Mouse (Mus musculus): ENCODE data around the gene Rhof.
A peak's percentile ranks its signal among the peaks of the same experiment; 100 is the strongest.

The Rhof gene

GRCm38 (mm10) chr5:123135471-123136360 lies 3.2 kb upstream of the Rhof start:
- DNase-seq (ENCODE audit: low read depth) = no peak

DNA sequence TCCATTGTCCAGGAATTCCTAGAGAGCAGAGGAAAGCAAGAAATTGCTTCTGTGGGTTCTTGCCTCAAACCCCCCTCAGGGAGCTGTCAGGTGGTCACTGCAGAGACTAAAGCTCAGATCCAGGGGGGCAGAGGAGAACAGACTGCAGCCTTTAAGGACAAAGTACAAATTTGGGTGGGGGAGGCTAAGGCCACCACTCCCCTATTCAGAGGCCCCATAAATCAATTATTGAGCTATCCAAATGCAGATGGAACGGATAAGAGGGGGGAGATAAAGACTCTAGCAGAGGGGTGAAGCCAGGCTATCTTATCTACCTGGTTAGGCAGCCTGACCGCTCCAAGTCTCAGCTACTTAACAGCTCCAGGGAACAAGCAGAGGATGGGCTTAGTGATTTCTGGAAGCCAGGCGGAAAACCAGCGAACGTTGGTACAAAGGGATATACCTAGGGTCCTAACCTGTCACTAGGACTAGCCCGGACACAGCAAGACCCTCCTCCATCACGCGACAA lies 2.4 kb upstream of the Rhof start:
- DNase-seq (ENCODE audit: low read depth) = no peak

DNA sequence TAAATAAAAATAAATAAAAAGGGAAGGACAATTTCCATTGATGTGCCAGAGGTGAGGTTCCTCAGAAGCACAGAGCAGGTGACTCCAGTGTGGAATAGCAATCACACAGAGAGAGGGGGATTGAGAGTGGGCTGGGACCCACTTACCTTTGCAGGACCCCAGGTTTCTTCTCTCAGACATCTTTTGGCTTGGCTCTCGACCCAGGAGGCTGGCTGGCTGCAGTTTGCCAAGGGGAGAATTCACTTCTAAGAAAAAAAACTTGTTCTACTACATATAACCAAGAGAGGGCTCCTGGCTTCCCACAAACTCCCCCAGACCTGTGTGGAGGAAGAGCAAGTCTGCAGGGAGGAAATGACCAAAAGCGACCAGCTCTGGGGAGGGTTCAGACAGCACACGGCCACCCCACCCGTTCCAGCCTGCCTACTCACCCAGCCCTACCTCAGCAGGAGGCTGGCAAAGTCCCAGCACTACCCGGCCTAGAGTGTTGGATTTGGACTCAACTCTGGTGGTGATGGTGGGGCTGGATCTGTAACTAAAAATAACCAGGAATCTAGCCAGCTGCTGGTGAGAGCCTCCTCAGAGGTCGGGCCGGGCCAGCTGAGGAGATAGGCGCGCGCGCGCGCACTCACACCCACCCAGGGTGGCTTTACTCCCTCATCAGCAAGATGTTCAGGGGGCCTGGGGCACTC lies 1.8 kb upstream of the Rhof start:
- DNase-seq (ENCODE audit: low read depth) = no peak

DNA sequence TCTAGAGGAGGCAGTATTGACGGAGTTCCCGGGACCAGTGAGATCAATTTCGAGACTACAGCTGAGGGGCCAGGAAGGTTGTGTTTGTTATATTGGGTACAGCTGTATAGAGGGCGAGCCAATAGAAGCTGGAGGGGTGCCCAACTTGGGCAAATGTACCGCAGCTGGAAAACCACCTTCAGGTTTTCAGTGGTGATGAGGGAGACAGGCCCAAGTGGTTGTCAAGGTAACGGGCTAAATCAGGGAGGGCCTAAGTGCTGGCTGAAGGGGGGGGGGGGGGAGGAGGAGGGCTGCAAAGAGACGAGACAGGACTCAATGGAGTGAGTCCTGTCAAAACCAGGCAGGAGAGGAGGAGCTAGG lies 1.3 kb upstream of the Rhof start:
- DNase-seq (ENCODE audit: low read depth) = no peak

DNA sequence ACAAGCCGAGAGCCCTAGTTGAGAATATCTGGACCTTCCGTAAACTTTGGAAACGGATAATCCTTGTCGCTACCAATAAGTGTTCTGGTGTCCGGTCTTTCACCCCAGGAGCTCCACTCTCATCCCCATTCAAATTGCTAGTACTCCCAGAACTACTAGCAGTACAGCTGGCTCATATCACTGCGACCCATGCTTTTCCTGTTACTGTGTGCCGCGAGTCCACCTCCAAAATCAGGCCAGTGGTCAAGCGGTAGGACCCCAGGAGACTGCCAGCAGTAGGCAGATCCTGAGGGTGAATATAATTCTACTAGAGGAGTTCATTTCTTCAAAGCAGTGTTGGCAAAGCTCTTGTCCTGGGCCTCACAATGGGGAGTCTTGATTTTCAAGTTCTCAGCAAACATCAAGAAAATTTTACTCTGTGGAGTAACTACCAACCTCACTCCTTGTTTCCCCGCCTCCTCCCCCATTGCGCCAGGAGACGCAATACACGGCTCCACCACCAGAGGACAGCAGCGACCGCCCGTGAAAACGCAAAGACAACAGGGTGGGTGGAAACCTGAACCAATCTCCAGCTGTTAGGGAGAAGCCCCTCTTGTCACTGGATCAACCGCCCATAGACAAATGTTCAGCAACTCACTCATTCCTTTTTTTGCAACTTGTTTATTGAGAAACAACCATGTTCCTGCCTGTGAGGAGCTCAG lies 741 bp upstream of the Rhof start:
- peak; percentile 96 for DNase-seq (ENCODE audit: low read depth)

GRCm38 (mm10) chr5:123130814-123131148 lies 1.7 kb downstream of the Rhof start:
- no peak for DNase-seq (ENCODE audit: low read depth)

GRCm38 (mm10) chr5:123130030-123130813 lies 2.3 kb downstream of the Rhof start:
- DNase-seq (ENCODE audit: low read depth) = no peak

DNA sequence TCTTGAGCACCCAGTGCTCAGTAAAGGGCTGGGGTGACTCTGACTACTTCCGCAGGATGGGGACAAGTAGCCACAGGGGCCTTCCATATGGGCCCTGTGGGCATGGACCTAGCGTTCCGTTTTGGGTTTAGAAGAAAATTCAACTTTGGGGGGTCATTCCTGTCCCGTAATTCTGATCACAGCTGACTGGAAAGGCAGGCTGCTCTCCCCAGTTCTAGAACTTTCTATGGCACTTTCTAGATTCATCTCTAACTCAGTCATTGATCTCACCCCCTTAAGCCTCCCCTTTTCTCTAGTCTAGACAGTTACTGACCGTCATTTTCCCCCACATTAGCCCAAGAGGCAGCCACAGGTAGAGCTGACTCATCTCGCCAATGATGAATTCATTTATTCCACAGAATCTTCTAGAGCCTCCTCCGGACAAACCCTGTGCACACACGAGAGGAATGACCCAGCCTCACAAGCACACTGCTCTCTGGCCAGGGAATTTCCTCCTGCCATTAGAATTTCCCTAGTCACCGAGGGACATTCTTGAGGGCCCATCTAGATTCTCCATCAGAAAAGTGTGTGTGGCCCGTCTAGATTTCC lies 3.2 kb downstream of the Rhof start:
- DNase-seq (ENCODE audit: low read depth) = no peak

DNA sequence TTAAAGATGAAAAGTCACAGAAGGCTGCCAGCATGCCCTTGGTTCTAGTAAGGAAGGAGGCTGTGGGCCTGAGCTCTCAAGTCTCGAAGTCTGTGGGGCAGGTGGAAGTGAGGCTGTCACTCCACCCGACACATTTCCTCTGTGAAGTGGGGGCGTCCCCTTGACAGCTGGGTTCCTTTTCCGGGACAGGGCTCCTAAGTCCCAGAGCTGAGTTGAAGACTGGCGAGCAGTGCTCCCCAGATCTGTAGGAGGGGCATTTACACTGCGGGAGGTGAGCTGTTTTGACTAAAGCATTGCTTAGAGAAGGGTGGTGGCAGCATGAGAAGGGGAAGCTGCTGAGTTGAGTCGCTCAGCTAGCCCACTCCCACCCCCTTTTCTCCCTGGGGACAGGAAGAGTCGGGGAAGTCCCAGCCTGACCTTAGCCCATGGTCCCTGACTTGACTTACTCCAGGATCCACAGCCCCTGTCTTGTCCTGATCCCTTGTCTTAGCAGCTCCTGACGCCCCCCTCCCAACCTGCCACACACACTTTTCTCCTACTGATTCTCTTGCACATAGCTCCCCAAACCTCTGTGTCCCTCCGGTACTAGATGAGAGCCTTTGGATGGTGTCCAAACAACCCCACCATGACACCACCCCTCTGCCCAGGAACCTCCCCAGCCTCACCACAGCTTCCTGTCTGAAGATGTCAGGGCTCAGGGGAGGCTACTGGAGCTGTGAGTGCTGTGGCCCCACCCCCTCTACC lies 3.9 kb downstream of the Rhof start:
- peak; percentile 92 for DNase-seq (ENCODE audit: low read depth)

GRCm38 (mm10) chr5:123127031-123127430 lies 5.5 kb downstream of the Rhof start:
- DNase-seq (ENCODE audit: low read depth) = no peak

DNA sequence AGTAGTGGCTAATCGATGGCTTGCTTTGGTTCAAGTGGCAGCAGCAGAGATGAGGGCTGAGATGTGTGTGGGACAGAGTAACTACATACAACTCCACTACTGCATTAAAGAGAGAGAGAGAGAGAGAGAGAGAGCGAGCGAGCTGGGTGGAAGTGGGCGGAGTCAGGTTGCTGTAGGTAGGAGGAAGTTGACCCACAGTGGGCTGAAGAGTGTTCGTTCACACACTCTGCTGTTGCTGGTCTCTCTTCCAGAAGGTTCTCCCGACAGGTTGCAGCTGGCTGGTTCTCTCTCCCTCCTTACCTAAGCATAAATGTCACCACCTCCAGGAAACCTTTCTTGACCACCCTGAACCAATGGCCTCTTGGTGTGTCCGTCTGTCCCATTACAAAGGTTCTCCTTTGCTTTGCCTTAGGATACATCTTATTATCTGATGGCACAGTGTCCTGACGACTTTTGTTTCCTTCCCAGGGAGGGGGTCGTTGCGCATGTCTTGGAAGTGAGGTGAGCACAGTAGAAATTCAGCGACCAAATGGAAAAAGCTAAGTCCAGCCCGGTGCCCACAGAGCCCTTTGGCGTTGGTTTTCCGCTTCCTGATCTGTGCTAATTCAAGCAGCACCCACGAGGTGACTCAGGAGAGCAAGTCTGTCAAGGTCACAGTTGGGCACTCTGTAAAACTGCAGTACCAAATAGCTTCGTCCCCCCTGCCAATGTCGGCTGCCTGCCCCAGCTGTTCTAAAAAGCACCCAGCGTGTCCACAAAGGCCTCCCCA lies 6.7 kb downstream of the Rhof start:
- DNase-seq (ENCODE audit: low read depth) = peak; percentile 76

DNA sequence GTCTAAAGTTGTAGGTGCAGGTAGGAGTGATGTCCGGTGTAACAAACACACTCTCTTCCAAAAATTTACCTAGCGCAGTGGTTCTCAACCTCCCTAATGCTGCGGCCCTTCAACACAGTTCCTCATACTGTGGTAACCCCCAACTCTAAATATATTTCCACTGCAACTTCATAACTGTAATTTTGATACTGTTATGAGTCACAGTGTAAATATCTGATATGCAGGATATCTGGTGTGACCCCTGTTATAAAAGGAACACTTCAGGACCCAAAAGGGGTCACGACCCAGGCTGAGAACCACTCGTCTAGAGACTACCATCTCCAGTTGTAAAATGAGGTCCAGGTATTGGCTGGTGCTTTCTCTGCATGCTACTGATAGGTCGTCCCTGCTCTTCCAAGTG lies 7.4 kb downstream of the Rhof start:
- no peak for DNase-seq (ENCODE audit: low read depth)

DNA sequence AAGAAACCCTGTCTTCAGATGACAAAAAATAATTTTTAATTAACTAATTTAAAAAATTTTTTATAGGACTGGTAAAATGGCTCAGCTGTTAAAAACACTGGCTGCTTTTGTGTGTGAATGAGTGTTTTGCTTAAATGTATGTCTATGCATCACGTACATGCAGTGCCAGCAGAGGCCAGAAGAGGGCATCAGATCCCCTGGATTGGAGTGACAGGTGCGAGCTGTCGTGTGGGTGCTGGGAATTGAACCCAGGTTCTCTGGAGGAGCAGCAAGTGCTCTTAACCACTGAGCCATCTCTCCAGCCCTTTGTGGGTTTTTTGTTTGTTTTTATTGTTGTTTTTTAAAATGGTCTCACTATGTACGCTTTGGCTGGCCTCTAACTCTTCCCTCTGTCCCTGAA lies 10.3 kb downstream of the Rhof start:
- peak; percentile 71 for DNase-seq (ENCODE audit: low read depth)

GRCm38 (mm10) chr5:123120624-123121215 lies 11.8 kb downstream of the Rhof start:
- no peak for DNase-seq (ENCODE audit: low read depth)

GRCm38 (mm10) chr5:123118826-123119225 lies 13.7 kb downstream of the Rhof start:
- DNase-seq (ENCODE audit: low read depth) = no peak

DNA sequence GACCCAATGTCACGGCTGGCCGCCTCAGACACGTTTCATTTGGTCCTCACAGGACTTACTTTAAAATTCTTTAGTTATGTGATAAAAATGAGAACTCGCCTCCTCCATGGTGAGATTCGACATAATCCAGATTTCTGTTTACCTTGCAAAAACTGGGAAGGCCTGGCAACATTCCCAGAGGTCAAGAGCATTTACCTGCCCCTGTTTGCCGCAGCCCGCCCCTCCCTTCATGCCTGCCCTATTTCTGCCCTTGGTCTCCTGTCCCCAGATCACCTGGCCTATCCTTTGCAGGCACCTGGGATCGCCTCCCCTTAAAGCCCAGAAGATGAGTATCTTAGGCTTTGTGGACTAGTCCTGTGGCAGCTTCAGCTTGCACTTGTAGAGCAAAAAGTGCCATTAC lies 14.7 kb downstream of the Rhof start:
- peak; percentile 23 for DNase-seq (ENCODE audit: low read depth)

DNA sequence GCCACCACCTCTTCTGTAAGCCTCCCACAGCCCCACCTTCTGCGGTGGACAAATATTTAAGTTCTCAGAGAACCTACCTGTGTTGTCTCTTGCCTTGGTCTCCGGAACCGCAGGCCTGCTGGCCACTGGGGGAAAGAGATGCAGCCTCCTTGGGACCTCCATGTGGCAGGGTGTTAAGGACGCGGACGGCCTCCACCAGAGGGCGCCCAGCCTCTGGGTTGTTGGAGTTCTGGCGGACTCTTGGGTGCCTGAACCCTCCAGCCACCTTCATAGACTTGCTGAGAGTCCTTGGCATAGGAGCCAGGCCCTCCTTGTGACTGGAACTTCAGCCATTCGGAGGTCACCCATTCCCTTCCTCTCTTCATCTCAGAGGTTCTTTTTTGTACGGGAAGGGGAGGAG lies 15.2 kb downstream of the Rhof start:
- DNase-seq (ENCODE audit: low read depth) = peak; percentile 86

DNA sequence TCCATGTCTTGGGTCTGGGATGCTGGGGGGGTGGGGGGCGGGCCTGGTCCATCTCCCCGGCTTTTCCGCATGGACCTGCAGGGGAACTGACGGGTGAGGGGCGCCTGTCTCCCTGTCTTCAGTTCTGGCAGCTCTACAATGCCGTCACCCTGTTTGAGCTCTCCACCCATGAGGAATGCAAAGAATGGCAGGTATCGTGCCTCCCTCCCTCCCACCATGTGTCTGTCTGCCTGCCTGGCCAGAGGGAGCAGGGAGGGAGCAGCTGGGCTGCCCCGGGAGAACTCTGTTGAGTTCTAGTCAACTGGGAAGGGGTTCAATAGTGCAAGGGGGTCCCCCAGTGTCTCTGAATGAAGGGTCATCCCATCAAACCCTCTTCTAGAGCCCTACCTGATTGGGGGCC lies 16.4 kb downstream of the Rhof start:
- DNase-seq (ENCODE audit: low read depth) = no peak

DNA sequence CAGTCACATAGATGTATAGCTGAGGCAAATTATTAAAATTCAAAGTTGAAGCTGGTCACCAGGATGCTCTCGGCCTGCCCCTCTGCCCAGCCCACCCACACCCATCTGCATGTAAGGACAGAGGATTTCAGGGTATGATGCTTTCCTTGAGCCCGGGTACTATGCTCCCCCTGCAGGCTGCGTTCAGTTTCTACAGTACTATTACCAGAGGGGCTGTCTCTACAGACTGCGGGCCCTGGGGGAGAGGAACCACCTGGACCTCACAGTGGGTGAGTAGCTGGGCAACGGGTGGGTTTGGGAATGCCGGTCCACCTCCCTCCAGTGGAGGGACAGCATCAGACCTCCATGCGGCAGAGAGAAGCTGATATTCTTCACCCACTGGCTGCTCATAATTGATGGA lies 17.6 kb downstream of the Rhof start:
- peak; percentile 36 for DNase-seq (ENCODE audit: low read depth)

DNA sequence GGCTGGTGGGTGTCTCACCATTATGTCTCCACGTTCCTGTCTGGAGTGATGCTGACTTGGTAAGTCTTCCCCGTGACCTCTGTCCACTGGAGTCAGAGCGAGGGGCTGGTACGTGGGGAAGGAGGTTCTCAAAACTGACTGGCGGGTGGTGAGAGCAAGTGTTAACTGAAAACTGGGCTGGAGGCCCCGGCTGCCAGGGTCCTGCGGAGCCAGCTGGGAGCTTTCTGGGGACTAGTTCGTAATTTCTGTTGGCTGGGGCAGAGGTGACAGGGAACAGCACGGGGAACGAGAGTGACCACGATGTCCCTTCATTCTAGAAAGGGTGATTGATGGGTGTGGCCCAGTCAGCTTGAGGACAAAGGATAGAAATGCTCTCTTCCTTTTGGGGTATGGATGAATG lies 18.4 kb downstream of the Rhof start:
- no peak for DNase-seq (ENCODE audit: low read depth)

Measured in naive thymus-derived CD4-positive, alpha-beta T cell, adult 2 months (primary cell).